Mouse (Mus musculus): ENCODE measurements at regions not wholly inside any gene's neighbourhood (a gene's known extent, or its start where the extent isn't known, plus 50 kb on each side); places are given as distances from the start of the nearest gene placed in this dataset.

DNA sequence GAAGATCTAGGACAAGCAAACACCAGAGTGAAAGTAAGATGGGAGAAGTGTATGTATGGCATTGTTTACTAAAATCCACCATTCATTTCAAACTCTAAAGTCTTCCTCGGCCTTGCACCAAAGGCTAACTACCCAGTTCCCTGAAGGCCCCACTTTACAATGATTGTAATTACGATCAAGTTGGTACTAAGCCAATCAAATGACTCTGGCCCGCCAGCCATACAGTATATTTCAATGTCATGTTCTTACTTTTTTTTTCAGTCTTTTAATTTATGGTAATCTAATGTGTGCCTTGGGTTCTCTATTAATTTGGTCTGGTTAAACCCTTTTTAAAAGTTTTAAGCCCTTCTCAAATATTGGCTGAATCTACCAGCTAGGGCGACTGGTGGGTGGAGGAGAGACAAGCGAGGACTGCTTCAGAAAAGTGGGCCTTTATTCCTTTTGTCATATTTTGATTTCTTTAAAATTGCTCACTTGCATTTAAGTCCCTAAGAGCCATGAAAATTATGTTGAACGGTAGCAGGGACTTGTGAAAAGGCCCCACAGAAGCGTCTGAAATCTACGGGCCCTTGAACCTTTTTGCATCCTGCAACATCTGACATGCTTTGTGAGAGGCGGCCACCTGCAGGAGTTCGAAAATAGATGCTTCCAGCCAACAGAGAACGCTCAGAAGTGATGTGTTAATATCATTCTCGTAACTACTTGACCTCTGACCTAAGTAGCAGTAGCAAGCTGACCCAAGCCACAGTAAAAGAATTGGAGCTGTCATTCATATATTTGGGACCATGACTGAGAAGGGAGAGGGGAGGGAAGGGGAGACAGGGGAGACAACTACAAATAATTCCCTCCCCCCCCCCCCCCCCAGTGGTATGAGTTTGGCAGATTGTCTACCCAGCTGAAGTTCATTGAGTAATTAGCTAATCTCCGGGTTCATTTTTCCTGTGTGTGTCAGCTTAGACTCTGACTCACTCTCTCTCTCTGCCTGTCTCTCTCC lies 197.2 kb downstream of the Cdca7 start:
- no peak for DNase-seq (ENCODE audit: low read depth, low spot score)

DNA sequence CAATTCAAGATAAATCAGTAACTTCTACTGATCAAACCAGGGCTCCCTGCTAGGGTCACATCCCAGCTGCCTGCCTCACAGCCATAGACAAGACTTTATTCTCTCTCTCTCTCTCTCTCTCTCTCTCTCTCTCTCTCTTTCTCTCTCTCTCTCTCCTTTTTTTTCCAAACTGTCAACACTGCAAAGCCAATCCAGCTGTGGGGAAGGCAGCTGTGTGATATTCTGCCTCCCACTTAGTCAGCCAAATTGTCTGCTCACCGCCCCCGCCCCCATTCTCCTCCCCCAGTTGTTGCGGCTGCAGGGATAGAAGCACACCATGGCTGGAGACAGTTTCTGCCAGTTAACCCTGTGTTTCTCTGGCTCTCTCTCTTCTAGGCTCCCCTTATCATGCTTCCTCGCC lies 198.3 kb downstream of the Cdca7 start:
- DNase-seq (ENCODE audit: low read depth, low spot score) = peak; percentile 40

DNA sequence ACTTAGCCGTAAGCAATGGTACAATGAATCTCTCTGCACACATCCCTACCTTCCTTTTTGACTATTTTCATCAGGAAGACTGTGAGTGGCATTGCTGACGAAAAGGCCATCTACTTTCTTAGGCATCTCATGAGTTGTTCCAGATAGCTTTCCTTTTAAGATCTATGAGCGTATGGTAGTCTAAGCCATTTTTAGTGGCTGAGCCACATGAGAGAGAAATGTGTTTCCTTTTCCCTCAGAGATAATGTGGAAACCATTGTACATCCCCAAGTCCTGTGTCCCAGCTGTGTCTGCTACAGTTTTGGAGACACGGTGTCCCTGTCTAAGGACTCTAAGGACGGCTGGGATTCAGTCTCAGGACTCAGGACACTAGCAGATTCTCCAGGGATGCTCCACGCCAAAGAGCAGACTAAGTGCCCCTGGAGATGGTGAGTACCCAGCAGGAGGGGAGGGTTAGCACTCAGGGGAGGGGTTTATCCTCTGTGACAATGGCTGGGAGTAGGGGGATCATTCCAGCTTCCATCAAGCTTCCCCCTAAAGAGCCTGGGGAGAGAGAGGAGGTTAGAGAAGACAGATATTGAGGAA lies 199.0 kb downstream of the Cdca7 start:
- DNase-seq (ENCODE audit: low read depth, low spot score) = no peak

DNA sequence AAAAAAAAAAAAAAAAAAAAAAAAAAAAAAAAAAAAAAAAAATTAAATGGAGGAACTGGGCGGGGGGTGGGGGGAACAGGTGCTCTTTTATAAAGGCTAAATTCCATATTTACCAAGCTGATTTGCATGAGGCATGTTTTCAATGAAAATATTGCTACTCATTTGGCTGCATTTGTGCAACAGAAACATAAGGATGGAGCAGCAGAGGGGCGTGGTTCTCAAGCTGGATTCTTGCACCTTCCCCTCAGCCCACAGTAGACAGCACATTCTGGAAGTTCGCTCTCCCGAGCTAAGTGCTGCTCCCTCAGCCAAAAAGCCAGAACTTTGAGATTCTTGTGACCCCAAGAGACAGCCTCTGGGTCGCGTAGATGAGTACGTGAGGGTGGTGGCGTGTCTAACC lies 201.8 kb downstream of the Cdca7 start:
- DNase-seq (ENCODE audit: low read depth, low spot score) = no peak

DNA sequence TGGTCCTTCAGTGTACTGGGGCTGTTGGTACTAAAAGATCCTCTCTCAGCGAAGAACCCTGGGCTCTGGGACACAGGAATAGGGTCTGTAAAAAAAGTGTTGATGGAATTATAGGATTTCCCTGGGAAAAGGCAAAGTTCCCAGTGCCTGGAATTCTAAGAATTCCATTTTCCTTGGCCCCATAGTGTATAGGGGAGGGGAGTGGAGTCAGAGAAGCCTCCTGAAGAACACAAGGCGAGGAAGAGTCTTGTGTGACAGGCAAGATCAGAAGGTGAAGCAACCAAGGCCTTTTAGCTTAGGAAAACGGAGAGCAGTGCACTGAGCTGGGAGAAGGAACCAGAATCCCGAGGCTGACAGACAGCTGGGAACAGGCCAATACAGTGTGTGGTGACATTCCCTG lies 212.1 kb downstream of the Cdca7 start:
- DNase-seq (ENCODE audit: low read depth, low spot score) = no peak

DNA sequence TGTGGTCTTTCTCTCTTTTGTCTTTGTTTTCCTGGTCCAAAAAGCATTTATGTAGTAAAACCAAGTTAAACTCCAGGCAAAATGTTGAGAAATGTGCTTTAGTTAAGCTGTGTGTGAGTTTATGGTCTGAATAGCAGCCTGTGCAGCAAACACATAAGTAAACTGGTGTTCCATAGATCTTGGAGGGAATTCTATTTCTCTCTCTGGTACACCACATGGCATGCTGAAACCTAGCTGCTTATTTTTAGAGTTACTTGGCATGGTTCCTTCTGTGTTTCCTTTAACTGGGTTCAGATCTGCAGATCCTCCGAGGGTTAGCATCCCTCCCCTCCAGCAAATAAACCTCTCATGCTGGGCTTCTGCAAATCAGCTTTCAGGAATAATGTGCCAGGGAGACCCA lies 225.1 kb downstream of the Cdca7 start:
- no peak for DNase-seq (ENCODE audit: low read depth, low spot score)

DNA sequence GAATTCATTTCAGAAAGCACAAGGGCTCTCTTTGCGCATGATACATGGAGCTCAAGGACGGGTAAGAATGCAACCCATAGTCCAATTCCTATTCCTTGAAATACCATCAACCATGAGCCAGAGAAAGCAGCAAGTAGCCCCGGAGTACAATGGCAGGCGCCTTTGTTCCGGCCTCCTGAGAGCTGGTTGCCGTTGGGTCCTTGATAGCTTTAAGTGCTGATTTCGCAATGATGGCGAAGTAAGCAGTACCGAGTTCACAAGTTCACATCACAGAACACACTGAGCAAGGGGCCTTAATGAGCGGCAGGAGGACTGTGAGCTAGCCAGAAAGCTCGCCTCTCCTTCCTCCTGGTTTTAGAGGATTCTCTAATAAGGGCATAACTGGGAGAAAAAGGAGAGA lies 227.3 kb downstream of the Cdca7 start:
- no peak for DNase-seq (ENCODE audit: low read depth, low spot score)

DNA sequence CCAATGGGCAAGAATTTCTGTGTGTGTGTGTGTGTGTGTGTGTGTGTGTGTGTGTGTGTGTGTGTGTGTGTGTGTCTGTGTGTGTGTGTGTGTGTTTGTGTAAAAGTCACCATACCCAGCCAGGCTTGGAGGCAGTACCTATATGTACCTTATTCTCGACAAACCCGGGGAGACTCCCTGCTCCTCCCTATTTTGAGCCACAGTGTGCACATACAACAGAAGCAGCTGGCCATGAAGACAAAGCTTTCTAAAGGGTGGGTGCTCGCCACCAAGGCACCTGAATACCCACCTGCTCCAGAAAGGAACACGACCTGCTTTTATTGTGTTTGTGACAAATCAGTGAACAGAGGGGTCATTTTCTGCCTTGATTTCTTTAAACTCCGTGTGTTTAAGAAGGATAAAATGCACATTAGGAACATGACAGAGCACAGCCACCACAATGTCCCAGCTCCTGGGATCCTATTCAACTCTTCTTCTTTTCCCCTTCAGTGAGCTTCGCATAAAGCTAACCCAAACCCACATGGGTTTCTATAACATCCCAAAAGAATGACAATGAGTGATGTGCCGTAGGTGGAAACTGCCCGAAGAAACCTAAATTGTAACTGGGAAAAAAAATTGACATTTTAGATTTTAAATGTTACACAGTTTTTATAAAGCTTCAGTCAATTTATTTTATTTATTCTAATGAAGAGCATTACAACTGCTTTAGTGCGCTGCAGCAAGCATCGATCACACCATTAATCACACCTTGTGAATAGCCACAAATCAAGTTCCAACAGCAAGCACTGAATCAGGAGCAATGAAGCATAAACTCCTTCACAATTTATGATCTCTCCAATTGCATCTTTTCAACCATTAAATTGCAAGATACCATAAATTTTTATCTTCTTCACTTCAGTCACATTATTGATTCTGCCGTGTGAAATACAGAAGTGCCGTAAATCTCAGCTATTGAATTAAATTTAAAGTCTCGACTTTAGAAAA lies 232.0 kb downstream of the Cdca7 start:
- no peak for DNase-seq (ENCODE audit: low read depth, low spot score)

DNA sequence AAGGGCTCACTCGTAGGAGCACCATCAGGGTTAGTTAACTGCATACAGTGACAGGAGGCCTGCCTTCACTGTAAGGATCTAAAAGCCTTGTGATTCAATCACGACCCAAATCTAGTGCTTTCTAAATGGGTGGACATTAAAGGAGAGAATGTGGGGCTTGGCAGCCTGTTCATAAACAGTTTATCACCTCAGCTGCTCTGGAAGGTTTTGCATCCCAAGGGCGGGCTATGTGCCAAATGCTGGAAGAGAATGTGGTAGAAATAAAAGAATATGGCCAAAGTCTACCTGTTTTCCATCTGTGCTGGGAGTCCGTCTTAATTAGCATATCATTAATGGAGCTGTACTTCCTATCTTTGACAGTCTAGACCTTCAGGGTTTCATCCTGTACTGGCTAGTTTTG lies 241.0 kb downstream of the Cdca7 start:
- DNase-seq (ENCODE audit: low read depth, low spot score) = no peak

DNA sequence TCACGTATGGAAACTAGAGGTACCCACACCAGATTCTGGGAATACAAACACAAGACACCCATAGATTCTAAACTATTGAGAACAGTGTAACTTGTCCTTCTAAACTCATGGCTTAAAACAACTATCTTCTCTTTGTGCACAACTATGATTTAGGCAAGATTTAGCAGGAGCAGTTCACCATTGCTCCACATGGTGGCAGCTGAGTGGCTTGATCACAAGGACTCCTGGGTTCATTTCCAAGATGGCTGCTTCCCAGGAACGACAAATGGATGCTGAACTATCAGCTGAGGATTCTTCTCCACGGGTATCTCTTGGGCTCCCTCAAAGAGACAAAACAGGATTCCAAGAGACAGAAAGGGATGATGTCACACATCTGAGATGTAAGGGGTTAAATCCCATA lies 251.5 kb downstream of the Sp3 start:
- no peak for DNase-seq (ENCODE audit: low read depth, low spot score)

DNA sequence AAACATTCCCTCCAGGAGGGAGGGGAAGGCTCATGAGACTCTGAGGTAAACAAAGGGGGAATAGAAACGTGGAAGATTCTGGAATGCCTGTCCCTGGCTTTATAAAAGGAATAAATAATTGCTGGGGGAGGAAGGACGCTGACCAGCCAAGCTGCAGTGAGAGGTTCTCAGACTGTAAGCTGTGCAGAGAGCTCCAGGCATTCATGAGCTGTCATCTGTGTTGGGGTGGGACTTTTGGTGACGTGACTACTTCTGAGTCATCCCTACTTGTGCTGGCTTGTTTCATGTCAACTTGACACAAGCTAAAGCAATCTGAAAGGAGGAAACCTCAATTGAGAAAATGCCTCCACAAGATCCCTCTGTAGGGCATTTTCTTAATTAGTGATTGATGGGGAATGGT lies 246.9 kb downstream of the Sp3 start:
- DNase-seq (ENCODE audit: low read depth, low spot score) = no peak

DNA sequence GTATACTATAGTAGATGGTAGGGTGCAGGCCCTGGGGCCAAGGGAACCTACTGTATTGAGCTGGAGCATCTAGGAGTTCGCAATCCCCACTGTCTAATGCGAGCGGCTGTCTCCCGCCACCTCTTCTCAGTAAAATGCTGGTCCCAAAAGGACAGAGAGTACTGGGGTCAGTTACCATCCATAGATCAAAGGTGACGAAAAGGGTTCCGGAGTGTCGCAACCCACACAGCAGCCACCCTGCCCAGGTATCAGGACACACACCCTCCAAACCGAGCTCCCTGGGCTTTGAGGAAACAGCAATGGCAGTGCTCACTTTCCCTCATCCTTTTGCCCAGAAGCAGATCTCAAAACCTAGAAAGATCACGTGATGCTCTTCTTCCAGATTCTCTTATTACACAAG lies 245.2 kb downstream of the Sp3 start:
- no peak for DNase-seq (ENCODE audit: low read depth, low spot score)

DNA sequence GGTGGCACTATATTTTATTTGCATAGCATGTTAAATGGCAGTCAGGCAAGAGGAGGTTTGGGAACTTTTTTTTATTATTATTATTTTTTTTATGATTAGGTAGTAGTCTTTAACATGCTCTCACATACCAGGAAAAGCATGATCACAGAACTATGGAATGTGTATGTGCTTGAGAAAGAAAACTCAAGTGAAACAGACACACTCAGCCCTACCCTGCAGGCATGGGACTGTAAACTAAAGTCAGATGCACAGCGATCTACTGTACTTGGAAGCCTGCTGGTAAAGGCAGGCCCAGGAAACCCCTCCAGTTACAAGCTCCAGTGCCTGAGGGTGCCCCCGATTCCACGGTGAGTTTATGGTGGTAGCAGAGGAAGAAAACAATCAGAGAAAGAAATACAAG lies 243.6 kb downstream of the Sp3 start:
- DNase-seq (ENCODE audit: low read depth, low spot score) = no peak

DNA sequence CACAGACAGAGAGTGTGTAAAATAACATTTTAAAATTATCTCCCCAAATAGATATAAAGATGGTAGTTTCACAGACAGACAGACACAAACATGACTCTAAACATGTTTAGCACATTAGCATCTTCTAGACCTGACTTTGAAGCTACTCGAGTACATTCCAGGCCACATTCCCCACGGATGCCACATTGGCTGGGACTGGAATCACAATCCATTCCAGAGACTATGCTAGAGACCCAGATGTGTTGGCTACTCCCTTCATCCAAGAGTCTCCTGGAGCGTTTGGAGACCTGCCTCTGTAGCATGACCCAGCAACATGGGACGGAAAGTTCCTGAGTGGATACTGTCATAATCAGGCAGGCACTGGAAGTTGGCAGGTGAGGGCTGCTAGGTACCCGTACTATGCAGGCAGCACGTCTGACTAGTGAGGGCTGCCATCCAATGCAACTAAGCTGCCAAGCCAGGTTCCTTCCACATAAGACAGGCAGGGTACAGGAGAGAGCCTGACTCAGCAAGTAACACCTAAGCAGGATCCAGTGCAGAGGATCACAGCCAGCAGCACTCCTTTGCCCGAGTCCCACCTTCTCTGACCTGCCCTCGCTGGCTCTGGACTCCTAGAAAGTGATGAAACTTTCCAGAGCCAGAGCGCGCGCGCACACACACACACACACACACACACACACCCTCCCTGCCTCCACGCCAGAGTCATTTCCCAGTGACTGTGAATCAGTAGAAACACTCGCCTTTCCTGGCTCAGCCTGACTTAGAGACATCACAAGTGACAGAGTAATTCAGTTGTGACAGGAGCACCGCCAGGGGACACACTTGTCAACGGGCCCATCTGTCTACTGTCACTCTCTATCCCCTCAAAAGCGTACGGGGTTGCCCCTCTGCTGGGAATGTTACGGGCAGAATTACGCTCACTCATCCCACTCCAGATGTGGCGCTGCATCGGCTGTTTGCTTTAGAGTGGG lies 239.6 kb downstream of the Sp3 start:
- DNase-seq (ENCODE audit: low read depth, low spot score) = no peak

DNA sequence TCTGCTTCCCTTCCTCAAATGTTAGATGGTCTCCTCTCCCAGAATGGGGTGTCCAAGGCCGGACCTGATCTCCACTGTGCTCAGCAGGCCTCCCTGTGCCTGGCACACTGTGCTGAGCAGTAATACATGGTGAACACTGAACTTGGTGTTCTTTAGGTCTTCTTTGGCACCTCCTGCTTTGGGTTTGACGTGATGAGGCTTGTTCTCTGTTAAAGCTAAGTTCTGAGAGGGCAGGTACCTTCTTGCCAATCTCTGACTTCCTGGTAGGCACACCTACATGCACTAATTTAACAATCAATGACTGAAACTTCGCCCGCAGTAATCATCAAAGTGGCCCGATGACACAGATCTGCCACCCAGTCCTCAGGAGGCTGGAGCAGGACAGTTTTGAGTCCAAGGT lies 238.5 kb downstream of the Sp3 start:
- DNase-seq (ENCODE audit: low read depth, low spot score) = no peak

DNA sequence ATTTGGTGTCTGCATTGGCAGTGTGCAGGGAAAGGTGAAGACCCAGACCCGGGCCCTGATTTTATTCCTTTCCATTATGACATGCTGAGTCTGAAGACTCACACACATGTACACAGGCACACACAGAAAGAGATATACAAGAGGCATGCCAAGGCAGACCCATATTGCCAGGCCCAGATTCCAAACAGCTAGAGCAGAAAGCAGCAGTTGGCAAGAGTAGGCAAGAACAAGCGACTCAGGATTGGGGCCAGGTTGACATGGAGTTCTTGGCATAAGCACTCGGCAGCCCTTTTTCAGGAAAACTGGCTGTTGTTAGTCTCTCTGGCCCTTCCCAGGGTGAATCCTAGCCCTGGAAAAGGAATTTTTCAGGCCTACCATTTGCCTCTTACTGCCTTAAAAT lies 236.6 kb downstream of the Sp3 start:
- peak; percentile 65 for DNase-seq (ENCODE audit: low read depth, low spot score)

DNA sequence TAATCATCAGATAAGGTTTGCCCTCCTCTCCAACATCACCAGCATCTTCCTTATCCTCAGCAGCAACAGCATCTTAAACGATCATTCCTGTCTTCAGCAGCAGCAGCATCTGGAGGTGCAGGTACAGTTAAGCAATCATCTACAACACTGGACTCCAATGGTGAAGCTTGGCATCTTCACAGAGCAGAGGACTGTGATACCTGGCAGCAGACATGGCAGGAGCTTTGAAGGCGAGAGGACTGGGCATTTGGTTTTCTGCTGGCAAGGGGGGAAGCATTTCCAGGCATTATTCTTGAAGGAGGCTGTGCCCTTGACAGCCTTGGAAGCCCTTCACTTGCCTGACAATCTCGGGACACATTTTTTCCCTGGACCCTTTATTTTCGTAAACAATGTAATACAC lies 235.3 kb downstream of the Sp3 start:
- no peak for DNase-seq (ENCODE audit: low read depth, low spot score)

DNA sequence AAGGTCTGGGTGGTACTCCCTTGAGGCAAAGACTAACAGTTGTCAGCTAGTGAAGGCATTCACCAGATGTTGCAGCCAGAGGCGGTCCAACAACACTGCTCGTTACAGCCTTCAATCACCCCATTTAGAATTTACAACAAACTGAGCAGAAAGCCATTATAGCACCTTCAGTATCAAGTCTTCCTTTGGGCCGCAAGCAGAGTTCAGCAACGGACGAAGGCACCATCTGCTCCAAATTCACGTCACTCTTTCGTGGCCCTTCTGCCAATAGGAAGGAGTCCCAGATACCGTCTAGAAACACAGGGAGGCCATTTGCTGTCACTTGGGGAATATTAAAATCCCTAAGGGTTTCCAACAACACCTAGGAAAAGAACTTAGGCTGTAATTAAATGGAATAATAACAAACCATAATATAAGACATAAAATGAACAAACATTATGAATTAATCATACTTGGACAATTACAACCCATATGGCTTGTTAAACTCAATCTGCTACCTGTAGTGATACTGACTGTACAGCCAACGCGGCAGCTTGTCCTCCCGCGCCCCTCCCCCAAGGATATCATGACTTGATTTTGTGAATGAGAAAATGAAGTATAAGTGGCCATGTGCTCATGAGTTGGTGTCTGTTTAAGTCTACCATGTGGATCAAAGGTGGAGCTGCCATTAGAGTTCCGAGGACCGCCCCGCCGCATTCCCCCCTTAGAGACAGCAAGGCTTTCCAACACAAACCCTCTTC lies 233.6 kb downstream of the Sp3 start:
- no peak for DNase-seq (ENCODE audit: low read depth, low spot score)

DNA sequence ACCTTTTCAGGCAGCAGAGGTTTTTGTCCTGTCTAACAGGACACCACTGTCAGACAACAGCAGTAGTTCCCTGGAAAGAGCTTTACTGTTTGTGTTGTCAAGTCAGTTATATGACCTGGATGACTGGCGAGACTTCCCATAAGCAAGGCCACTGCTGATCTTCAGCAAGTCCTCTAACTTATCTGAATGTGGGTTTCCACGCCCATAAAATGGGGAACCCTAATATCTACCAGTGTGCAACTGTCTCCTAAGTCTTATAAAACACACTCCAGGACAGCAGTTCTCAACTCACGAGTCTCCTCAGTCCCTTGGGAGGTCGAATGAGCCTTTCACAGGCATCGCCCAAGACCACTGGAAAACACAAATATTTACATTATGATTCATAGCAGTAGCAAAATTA lies 232.9 kb downstream of the Sp3 start:
- no peak for DNase-seq (ENCODE audit: low read depth, low spot score)

DNA sequence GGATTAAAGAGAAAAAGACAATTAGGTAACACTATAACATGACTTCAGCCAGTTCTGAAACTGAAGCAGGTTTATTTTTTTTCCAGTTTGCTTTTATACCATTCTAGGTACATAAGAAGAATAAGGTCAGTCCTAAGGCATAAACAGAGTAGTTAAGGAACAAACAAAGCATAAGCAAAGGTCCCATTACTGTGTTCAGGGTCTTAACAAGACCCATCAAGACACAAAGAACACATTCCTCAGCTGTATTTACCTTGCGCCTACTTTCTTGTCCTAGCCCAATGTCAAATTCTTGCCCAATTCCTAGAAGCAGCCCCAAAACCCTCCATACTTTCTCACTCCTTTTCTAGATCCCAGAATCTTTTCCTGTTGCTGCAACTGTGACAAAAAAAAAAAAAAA lies 230.8 kb downstream of the Sp3 start:
- DNase-seq (ENCODE audit: low read depth, low spot score) = no peak
